Mouse (Mus musculus): ENCODE results near the gene Itga9. TPM values are rescaled to one million over a fixed set of nuclear protein-coding genes. Genes with fewer than 3 reads are reported as not detected.

Itga9 gene
- total RNA-seq, 1 experiment from 2014 or later = not detected

GRCm38 (mm10) chr9:118638642-118639210, 32.2 kb downstream of the Itga9 start:
- ATAC-seq (replicated peaks; ENCODE audit: insufficient number of reproducible peaks, low FRiP score, low TSS enrichment, poor library complexity, severe bottlenecking) = no peak

DNA sequence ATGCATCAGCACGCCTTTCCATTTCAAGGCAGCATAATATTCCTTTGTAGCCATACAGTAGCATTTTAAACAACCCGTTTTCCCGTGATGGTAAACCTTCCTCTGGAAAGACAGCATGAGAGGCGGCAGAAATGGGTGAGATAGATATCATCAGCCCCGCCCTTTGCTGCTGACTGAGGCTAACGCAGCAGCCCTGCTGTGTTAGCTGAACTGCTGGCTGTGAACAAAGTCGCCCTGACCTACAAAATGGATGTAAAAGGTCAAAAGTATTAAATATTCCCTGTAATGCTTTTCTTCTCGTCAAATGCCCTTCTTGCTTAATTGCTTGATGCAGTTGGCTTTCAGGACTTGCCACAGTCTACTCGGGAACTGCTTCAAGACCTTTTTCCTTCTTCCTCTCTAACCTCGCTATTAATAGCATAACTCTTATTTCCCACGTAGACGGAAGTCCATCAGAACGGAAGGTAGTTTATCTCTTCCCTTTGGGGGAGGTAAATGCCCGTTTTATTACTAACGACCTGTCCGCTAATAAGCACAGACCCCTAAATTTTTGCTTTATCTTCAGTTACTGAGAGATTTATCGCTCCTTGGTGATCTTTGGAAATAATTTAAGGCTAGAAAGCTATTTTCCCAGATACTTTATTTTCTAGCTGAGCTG, 39.3 kb downstream of the Itga9 start:
- no peak for ATAC-seq (replicated peaks; ENCODE audit: insufficient number of reproducible peaks, low FRiP score, low TSS enrichment, poor library complexity, severe bottlenecking)

DNA sequence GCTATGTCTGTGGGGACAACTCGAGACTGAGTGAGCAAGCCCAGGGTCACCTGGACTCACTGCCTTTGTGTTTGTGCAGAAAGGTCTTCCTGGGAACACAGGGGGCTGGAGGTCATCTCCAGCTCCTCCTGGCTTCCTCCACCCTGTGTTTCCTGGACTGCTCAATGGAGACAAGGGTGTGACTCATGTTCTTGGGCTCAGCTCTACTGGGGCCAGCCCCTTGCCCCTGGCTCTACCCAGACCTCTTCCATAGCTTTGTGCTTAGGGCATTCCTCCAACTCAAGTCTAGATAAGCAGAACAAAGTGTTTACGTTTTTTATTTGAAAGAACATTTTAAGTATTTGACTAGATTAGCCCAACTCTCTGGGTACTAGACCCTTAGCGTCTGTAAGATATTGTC, 41.0 kb downstream of the Itga9 start:
- no peak for ATAC-seq (replicated peaks; ENCODE audit: insufficient number of reproducible peaks, low FRiP score, low TSS enrichment, poor library complexity, severe bottlenecking)

DNA sequence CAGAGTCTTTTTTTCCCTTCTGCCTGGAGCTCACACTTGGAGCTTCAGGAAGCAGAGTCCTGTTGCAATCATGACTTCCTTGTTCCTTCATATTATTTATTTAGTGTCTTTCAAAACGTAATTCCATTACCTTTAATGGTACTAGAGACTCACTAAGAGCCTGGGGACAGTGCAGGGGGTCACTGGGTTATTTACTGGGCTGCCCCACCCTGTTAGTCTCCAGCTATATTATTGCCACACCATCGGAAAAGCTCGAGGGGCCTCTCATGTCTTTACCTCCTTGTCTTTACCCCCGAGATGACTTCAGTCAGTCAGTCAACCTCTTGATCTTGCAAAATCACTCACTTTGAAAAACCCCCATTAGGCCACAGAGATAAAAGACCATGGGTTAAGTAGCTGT, 44.5 kb downstream of the Itga9 start:
- ATAC-seq (replicated peaks; ENCODE audit: insufficient number of reproducible peaks, low FRiP score, low TSS enrichment, poor library complexity, severe bottlenecking) = no peak

DNA sequence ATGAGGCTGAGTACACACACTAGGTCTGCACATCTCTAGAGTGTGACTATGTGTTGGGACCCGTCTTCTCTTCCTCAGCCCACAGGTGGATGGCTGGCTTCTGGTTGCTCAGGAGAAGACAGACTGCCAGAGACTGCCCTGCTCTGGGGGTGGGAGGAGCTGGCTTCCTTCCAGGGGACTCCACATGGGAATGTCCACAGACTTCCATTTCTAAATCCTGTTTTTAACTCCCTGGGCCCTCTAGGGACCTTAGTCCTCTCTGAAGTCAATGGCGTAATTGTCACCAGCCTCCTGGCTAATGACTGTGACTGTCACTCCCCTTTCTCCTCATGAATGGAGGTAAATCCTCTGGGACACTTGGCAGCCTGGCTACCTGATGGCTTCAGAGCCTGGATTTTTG, 45.4 kb downstream of the Itga9 start:
- no peak for ATAC-seq (replicated peaks; ENCODE audit: insufficient number of reproducible peaks, low FRiP score, low TSS enrichment, poor library complexity, severe bottlenecking)

DNA sequence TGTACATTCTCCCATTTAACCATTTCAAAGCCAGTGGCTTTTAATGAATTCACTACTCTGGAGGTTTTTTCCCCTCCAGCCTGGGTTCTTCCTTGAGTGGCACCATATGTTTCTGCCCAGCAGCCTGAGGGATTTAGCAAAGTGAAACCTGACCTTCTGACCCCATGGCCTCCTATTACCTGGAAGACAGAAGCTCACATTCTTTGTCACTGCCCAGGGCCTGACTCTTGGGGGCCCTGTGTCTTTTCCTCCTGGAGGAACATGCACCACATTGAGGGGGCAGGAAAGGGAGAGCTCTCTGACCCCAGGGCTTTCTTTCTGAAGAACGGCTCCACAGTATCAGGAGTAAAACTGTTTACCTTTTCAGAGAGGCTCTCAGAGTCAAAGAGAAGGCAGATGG, 46.9 kb downstream of the Itga9 start:
- ATAC-seq (replicated peaks; ENCODE audit: insufficient number of reproducible peaks, low FRiP score, low TSS enrichment, poor library complexity, severe bottlenecking) = no peak

GRCm38 (mm10) chr9:118654969-118655368, 48.5 kb downstream of the Itga9 start:
- no peak for ATAC-seq (replicated peaks; ENCODE audit: insufficient number of reproducible peaks, low FRiP score, low TSS enrichment, poor library complexity, severe bottlenecking)

DNA sequence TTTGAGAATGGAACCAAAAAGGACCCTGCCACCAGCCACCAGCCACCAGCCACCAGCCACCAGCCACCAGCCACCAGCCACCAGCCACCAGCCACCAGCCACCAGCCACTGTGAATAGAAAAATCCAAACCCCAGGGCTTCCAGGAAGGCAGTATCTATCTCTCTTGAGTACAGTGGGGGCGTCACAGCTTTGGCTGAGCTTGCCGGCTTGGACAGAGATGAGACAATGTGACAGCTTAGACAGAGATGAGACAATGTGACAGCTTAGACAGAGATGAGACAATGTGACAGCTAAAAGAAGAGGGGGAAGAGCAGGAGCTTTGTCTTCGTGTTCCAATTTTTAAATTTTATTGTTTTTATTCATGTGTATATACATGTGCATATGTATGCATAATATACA, 49.2 kb downstream of the Itga9 start:
- no peak for ATAC-seq (replicated peaks; ENCODE audit: insufficient number of reproducible peaks, low FRiP score, low TSS enrichment, poor library complexity, severe bottlenecking)

DNA sequence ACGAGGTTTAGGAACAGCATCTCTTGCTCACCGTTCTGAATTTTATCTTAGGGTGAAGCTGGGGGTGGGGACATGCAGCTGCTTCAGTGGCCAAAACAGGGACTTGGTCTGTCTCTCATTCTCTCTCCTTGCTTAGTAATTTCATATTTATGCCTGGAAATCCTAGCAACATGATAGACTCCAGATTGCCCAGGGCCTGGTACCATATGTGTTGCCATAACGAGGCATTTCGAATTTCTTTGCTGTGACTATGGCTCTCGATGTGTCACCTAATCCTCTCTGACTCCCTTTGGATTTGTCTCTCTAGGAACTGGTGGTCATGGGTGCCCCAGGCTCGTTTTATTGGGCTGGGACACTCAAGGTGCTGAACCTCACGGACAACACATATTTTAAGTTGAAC, 51.7 kb downstream of the Itga9 start:
- no peak for ATAC-seq (replicated peaks; ENCODE audit: insufficient number of reproducible peaks, low FRiP score, low TSS enrichment, poor library complexity, severe bottlenecking)

- no peak for ATAC-seq (replicated peaks; ENCODE audit: insufficient number of reproducible peaks, low FRiP score, low TSS enrichment, poor library complexity, severe bottlenecking)
Observed at GRCm38 (mm10) chr9:118659809-118660208, 53.3 kb downstream of the Itga9 start.

DNA sequence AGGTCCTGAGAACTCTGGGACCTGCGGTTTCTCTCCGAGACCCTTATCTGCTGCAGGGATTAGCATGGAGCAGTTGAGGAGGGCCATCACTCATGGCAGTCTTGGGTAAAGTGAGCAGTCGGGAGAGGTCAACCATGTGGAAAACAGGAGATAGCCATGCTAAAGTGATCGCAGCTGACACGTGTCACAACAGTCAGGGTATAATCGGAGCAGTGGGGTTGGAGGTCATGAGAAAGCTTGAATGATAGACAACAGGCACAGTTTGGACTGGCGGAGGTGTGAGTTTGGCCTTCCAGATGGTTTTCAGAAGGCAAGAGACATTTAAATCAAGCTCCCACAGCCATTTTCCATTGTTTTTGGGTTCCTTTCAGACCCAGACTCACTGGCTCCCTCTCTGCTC, 53.8 kb downstream of the Itga9 start:
- ATAC-seq (replicated peaks; ENCODE audit: insufficient number of reproducible peaks, low FRiP score, low TSS enrichment, poor library complexity, severe bottlenecking) = no peak

DNA sequence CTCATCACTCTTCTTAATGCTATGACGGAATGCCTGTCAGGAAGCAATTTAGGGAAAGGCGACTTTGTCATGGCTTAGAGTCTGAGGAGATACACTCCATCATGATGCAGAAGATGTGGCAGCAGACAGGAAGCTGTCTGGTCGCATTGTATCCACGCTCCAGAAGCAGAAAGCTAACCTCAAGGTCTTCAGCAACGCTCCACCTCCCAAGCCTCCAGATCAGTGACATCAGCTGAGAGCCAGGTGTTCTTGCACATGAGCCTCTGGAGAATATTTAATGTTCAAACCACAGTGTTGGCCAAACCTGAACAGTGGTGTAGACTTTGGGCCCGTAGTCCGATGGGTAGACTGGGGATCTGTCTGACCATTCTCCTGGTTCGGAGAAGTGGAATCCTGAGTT, 55.5 kb downstream of the Itga9 start:
- no peak for ATAC-seq (replicated peaks; ENCODE audit: insufficient number of reproducible peaks, low FRiP score, low TSS enrichment, poor library complexity, severe bottlenecking)

GRCm38 (mm10) chr9:118662476-118662875, 56.0 kb downstream of the Itga9 start:
- no peak for ATAC-seq (replicated peaks; ENCODE audit: insufficient number of reproducible peaks, low FRiP score, low TSS enrichment, poor library complexity, severe bottlenecking)

DNA sequence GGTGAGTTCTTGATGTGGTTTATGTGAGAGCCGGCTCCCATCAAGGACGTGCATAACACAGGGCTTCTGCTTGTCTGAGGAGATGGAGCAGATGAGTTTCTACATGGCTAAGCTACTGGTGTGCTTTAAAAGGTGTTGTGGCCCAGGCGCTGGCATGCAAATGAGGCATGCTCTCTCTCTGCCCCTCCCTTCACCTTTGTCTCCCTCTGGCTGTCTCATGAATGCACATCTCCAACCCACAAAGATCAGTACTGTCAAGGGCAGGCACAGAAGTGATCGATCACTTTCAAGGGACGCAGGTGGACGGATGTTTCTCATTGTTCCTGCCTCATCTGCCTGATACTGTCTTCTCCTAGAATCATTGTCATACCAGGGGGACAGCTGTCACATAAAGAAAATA, 57.4 kb downstream of the Itga9 start:
- no peak for ATAC-seq (replicated peaks; ENCODE audit: insufficient number of reproducible peaks, low FRiP score, low TSS enrichment, poor library complexity, severe bottlenecking)

- no peak for ATAC-seq (replicated peaks; ENCODE audit: insufficient number of reproducible peaks, low FRiP score, low TSS enrichment, poor library complexity, severe bottlenecking)
Observed at GRCm38 (mm10) chr9:118666069-118666468, 59.6 kb downstream of the Itga9 start.

GRCm38 (mm10) chr9:118669696-118670095, 63.2 kb downstream of the Itga9 start:
- peak; percentile 54 for ATAC-seq (replicated peaks; ENCODE audit: insufficient number of reproducible peaks, low FRiP score, low TSS enrichment, poor library complexity, severe bottlenecking)

DNA sequence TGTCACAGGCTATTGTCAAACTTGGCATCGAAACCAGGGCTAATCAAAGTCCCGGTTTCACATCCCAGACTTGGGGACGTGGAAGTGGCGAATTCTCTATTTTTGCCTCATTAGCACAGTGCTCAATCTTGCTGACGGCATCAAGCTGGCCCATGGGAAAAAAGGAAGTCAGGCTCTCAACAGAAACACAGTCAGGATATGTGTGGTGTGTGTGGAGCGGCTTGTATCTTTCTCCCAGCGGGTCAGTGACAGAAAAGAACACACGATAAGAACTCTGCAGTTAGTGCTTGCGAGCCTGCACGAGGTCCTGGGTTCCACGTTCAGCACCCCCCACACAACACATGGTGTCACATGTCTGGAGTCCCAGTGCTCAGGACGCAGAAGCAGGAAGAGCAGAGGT, 67.8 kb downstream of the Itga9 start:
- peak; percentile 58 for ATAC-seq (replicated peaks; ENCODE audit: insufficient number of reproducible peaks, low FRiP score, low TSS enrichment, poor library complexity, severe bottlenecking)

DNA sequence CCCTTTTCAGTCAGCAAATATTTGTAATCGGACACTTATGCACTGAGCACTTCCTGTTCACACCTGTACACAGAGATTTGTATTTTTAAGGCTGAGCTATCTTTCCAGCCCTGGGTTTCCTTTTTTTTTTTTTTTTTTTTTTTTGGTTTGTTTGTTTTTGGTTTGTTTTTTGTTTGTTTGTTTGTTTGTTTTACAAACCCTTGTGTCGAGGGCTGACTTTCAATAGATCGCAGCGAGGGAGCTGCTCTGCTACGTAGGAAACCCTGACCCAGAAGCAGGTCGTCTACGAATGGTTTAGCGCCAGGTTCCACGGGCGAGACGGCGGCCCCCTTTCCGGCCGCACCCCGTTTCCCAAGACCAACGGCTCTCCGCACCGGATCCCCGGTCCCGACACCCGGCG, 68.3 kb downstream of the Itga9 start:
- no peak for ATAC-seq (replicated peaks; ENCODE audit: insufficient number of reproducible peaks, low FRiP score, low TSS enrichment, poor library complexity, severe bottlenecking)

DNA sequence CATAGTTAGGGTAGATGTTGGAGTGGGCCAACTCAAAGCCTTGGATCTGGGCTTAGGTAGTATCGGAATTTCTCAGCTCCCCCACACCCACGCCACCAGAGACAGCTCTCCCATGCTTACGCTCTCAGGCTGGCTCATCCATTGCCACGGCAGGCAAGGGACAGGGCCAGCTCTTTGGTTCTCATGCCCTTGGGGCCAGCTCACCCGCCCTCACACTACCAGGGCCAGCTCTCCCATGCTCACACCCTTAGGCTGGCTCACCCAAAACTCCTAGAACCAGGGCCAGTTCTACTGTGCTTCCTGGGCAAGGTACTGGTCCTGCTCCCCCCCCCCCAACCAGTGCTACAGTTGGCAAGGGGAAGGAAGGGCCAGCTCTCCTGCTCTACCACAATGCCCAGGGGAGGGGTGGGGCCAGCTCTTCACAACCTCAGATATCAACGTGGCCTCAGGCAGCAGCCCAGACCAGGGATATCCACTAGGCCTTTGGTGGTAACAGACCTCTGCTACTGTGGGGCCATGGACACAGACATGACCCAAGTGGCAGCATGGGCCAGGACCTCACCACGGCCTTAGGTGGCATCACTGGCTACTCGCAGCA, 69.2 kb downstream of the Itga9 start:
- ATAC-seq (replicated peaks; ENCODE audit: insufficient number of reproducible peaks, low FRiP score, low TSS enrichment, poor library complexity, severe bottlenecking) = no peak

- ATAC-seq (replicated peaks; ENCODE audit: insufficient number of reproducible peaks, low FRiP score, low TSS enrichment, poor library complexity, severe bottlenecking) = no peak
Observed at GRCm38 (mm10) chr9:118676692-118677091, 70.2 kb downstream of the Itga9 start.
